Mouse (Mus musculus): ENCODE measurements around the gene Sncg. TPM values are rescaled to one million over a fixed set of nuclear protein-coding genes. Genes with fewer than 3 reads are reported as not detected.
"Not testable (repeated sequence)": the region's sequence is repeated elsewhere in the genome, so short reads cannot be mapped to it uniquely, and the experiment has no call there.

Gene Sncg
- total RNA-seq, 2 experiments from 2014 or later, result not detected

DNA sequence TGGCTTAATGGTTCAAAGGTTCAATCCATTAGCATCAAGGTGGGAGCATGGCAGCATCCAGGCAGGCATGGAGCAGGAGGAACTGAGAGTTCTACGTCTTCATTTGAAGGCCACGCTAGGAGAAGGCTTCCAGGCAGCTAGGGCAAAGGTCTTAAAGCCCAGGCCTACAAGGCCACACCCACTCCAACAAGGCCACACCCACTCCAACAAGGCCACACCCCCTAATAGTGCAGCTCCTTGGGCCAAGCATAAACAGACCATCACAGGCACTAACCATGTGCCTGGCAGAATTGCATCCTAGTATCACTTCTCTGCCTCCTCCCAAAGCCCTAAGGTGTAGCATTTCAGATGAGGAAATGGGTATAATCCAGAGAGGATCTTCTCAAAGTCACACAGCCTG is 2.8 kb downstream of the Sncg start:
- ATAC-seq (replicated peaks; ENCODE audit: poor library complexity, severe bottlenecking), result 0 out of 2 replicates have a peak, but pooled peaks have one; percentile 8

DNA sequence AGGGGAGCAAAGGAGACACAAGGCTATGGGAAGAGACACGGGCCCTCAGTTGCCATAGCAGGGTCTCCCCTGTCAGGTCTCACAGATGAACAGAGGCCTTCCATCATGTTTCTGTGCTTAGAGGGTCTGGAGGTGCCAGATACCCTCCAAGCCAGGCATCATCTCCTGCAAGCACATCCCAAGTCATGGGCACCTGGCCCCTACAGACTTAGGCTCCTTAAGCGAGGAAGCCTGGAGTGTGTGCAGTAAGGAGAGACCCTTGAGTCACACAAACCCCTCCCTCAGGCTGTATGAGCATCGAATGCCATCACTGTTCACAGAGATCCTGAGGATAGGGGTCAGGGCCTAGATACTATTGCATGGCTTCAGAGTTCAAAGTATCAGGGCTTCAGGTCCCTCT is 3.7 kb downstream of the Sncg start:
- ATAC-seq (replicated peaks; ENCODE audit: poor library complexity, severe bottlenecking), result no peak

DNA sequence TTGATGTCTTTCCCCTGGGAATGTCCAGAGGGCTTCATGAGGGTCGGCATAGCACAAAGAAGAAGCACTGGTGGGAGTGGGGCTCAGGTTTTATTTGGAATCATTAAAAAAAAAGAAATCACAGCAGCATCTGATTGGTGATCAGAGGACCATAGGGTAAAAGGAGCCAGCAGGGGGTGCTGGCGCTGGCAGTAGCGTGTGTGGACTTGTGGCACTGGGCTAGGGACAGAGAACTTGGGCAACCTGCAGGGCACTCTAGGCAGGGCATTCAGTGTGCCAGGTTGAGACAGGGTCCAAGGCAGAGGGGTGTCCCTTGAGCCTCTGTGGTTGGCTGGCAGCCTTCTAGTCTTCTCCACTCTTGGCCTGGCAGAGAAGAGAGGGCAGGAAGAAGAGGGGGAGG is 4.4 kb downstream of the Sncg start:
- no peak for ATAC-seq (replicated peaks; ENCODE audit: poor library complexity, severe bottlenecking)

DNA sequence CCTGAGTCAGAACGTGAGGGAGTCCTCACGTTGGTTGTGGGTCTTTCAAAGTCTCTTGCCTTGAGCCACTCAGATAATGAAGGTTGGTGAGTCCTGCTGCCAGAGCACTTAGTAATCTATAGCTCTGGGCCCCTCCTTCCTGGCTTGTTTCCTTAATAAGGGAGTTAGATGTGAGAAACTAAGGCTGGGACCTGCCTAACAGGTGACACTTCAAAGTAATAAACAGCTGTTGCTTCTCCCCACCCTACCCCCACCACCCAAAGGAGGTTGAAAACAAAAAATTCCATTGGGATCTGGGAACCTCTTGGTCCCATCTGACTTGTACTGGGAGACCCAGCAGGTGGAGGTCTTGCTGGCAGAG is 9.5 kb downstream of the Sncg start:
- no peak for ATAC-seq (replicated peaks; ENCODE audit: poor library complexity, severe bottlenecking)

DNA sequence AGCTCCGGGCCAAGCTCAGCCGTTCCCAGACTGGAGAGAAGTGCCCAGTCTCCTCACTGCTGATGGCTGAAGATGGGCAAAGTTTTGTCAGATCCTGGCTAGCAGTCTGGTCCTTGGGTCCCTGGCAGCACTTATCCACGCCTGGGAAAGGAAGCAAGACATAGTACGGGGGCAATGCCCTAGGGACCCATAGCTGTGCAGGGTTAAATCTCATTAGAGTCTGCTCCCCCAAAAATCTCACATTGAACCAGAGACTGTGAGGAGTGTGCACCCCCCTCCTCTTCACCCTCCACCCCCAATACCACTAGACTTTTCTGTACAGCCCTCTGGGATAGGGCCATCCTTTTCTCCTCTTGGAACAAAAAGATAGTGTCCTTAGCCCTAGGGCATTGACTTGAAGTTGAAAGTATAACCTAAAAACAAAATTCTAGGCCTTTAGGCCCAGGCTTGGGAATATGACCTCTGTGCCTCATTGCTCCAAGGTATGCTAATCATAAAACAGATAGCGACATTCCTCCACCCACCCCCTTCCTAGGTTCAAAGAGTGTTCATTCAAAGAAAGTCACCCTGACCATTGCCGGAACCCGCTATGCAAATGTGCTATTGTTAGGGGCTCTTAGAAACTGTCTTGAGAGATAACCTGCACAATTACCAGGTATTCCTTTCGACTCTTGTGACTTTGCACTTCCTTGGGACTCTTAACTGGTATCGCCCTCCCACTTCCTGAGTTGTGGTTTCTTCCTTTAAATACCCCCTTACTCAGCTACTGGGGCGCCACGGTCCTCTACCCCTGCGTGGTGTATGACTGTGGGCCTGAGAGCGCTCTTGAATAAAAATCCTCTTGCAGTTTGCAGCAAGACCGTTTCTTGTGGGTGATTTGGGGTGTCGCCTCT is 10.1 kb downstream of the Sncg start:
- not testable (repeated sequence) for ATAC-seq (replicated peaks; ENCODE audit: poor library complexity, severe bottlenecking)

DNA sequence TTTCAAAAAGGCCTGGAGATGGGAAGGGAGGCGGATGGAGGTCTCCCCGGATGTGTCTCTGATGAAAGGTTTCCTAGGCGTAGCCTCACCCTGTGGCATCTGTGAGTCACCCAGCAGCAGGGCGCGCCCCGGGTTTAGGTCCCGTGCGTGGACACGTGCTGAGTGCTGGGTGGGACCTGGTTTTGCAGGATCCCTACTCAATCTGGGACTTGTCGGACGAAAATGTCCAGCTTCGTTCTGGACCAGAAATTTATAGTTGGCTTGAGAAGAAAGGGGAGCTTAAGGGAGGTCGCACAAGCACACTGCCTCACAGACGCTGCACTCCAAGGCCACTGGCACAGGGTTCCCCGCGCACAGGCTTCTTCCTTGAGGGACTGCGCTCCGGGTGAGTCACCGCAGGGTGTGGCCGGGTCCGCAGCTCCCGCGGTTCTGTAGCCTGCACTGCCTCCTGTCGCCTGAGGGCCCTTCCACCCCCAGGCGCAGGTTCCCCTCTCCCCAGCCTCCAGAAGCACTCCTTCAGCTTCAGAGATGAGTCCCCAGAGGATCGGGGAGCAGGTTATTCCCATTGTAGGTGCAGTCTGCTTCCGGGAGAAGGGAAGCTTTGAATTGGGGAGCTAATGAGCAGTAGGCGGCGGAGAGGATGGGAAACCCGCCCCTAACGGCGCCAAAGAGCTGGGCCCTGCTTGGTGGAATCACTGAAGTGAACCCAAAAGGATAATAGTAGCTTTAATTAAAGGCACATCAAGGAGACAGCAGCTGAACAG is 10.9 kb downstream of the Sncg start:
- peak; percentile 91 for ATAC-seq (replicated peaks; ENCODE audit: poor library complexity, severe bottlenecking)

DNA sequence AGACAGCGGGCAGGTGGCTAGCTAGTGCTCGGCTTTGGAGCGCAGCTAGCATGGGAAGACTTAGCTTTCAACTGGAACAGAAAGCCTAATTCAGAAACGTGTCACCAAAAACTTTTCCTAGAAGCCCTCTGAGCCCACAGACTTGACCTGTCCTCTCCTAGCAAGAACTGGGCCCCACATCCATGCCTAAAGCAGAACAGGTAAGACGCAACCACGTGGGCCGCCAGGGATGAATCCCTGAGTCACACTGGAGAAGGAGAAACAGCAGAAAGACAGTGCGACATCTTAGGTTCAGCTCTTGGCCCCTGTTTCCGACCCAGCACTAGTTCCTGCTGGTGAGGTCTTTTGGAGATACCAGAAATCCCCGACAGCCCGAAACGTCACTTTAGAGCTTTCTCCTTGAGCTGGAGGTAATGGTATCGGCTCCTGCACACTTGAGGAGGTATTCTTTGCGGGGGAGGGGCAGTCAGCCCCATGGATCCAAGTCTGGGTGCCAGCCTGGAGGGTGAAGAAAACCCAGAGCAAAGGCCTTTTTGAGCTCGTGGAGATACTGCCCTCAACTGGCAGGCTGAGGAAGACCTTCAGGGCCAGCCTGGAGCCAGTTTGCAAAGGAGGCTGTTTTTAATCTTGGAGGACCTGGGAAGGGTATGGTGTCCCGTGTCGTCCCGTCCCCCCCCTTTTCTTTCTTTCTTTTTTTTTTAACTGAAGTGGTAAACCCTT is 11.7 kb downstream of the Sncg start:
- ATAC-seq (replicated peaks; ENCODE audit: poor library complexity, severe bottlenecking), result peak; percentile 55

DNA sequence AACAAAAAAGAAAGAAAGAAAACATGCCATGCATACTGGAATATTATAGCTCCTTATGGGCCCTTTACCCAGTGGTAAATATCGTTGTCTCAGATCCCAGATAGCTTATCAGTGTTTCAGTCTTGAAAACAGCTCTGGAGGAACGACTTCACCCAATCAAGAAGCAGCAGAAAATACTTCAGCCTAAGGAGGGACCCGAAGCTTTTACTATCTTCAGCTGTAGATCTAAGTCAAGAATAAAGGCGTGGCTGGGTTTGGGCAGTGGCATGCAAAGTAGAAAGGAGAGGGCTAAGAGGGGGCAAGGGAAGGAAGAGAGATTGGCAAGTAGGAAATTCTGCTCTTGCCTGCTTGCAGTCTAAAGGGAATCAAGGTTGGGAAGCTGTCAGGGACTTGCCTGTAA is 12.5 kb downstream of the Sncg start:
- no peak for ATAC-seq (replicated peaks; ENCODE audit: poor library complexity, severe bottlenecking)

DNA sequence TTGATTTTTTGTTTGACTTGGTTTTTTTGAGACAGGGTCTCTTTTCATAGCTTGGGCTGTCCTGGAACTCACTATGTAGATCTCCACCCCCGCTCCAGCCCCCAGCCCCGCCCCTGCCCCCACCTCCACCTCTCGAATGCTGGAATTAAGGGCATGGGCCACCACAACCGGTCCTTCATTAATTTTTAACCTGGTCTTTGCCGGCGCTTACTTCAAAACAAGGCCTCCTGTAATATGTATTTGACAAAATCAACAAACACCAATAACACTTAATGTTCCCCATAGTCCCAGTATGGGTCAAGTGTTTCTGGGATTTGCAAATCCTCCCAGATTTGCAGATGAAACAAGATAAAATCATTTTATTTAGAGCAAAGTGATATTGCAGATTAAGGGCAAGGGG is 14.3 kb downstream of the Sncg start:
- ATAC-seq (replicated peaks; ENCODE audit: poor library complexity, severe bottlenecking), result no peak

DNA sequence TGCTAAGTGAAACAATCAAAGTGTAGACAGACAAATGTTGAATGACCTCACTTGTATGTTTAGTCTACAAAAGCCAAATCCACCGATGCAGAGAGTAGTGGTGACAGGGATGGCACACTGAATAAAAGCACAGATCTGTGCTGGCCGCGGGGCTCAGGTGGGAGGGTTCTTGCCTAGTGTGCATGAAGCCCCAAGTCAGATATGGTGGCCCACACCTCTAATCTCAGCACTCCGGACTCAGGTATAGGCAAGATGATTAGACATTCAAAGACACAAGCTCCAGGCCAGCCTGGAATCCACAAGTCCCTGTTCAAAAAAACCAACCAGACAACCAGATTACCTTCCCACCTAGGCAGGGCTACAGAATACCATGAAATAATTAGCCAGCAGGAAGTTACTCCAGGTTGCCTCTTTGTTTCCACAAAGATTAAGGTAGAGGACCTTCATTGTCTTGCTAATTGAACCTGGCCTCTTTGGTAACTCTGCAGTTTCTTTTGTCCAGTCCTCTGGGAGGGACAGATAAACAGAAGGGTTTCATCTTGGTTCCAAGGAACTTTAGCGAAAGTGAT is 14.8 kb downstream of the Sncg start:
- ATAC-seq (replicated peaks; ENCODE audit: poor library complexity, severe bottlenecking), result no peak

DNA sequence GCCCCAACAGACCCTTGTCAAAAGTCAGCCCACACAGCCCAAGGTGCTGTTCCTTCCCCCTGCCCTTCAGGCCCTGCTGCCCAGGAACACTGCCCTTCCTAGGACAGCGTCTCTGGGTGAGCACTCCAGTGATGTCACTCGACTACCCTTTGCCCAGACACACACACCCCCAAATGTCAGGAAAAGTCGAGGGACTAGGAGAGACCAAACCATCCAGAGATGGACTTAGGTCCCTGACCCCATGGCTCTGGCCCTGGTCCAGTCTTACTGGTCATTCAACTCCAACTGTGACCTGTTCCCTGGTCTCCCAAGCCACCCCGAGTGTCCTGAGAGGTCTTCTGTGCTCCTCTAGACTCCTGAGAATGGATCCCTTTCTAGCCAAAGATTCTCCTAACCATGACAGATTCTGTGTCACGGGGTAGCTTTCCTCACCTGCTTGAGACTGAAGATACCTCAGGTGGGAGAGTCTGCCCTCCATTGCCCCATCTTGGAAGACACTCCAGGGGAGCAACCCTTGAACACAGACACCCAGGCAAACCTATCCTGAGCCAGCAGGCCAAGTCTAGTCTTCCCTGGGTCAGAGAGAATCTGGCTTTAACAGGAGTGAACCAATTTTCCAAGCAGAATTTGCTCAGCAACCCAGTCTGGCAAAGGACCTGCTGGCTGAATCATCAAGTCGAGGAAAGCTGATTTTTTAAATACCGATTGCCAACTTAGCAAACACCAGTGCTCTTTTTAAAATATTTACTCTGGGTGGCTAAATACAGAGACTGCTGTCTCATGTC is 16.7 kb downstream of the Sncg start:
- ATAC-seq (replicated peaks; ENCODE audit: poor library complexity, severe bottlenecking), result no peak

DNA sequence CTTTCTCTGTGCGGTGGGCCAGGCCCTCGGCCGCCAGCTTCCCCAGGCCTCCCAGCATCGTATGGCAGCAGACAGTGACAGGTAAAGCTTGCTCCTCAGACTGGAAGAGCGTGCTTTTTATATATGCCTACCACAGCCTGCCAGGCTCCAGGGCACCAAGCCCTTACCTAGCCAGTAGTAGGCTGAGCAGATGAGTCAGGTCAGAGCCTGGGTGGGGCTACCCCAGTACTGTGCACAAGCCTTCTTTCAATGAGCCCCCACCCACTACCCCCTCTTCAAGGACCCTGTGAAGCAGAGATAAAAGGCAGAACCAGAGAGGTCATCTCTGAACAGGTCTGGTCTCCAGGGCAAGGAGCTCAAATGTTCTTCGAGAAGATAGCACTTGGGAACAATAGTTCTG is 19.3 kb downstream of the Sncg start, which contains the start of gene Fam25c:
TSS of gene Fam25c (minus strand) at position 133 of the 400 bp plus-strand sequence.
- ATAC-seq (replicated peaks; ENCODE audit: poor library complexity, severe bottlenecking), result no peak

DNA sequence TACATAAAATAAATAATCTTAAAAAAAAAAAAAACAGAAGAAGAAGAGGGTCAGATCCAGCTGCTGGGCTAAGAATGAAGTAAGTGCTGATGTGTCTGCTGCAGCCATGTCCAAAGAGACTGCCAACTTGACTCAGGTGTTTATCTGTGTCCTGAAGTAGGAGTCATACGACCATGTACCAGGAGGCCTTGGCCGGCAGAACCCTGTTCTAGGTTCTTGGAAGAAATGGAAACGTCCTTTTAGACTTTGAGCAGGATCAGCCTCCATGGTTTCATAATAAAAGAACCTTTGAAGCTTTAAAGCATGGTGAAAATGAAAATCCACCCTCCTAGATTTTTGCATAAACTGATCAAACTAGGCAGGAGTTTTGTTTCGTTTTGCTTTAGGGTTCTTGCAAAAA is 20.1 kb downstream of the Sncg start:
- no peak for ATAC-seq (replicated peaks; ENCODE audit: poor library complexity, severe bottlenecking)

DNA sequence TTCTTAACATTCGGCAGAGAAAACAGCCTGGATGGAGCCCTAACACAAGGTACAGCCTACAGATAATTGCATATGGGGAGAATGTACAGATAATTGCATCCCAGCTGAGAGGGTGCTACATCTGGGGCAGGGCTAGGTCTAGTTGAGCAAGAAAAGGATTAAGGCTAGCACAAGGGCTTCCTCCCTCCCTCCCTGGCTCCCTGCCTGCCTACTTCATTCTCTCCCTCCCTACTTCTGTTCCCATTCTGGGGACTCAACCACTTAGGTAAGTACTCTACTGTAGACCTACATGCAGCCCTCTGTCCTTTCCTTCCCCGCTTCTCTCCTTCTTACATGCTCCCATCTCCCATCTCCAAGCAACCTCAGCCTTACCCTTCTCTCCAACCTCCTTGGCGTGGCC is 21.3 kb downstream of the Sncg start:
- ATAC-seq (replicated peaks; ENCODE audit: poor library complexity, severe bottlenecking), result no peak

DNA sequence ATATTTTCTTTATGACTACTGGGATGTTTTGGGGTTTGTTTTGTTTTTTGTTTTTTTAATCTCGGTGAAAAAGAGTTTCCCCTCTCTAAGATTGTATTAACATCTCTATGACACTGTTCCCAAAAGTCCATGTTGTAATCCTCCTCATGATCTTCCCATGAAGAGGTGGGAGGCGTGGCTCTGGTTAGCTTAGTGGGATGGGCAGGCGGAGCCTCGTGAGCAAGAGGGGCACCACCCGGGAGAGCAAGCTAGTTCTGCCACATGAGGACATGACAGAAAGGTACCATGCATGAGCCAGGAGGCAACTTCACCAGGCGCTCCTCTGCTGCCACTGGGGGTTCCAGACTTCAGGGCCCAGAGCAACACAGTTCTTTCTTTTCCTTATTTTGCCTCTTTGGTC is 22.1 kb downstream of the Sncg start:
- ATAC-seq (replicated peaks; ENCODE audit: poor library complexity, severe bottlenecking), result no peak

DNA sequence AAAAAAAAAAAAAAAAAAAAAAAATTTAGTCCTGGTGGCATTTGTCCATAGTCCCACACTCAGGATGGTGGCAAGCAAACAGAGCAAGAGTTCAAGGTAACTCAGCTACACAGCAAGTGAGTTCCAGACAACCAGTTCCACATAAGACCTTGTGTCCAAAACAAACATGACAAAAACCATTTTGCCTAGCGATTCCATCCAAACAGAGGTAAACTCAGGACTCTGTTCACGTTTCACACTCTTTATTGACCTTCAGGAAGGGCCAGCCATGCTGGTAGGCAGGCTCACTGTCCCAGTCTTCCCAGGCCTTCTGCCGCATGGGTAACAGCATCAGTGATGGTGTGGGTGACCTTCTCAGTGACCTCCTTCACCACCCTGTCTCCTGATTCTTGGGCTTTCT is 22.9 kb downstream of the Sncg start:
- no peak for ATAC-seq (replicated peaks; ENCODE audit: poor library complexity, severe bottlenecking)

DNA sequence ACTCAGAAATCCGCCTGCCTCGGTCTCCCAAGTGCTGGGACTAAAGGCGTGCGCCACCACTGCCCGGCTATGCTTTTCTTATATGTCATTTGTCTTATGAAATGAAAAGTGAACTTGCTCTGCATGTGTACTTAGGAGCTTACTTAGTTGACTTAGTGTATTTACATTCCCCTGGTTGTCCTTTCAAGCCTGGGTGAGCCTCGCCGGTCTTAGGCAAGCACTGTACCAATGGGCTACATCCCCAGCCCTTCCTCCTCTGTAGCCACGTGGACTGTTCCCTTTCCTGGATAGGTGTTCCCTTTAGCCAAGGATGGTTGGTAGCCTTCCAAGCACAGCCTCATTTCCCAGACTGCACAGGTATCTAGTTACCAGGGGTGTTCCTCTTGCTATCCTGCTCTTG is 25.6 kb downstream of the Sncg start:
- no peak for ATAC-seq (replicated peaks; ENCODE audit: poor library complexity, severe bottlenecking)

DNA sequence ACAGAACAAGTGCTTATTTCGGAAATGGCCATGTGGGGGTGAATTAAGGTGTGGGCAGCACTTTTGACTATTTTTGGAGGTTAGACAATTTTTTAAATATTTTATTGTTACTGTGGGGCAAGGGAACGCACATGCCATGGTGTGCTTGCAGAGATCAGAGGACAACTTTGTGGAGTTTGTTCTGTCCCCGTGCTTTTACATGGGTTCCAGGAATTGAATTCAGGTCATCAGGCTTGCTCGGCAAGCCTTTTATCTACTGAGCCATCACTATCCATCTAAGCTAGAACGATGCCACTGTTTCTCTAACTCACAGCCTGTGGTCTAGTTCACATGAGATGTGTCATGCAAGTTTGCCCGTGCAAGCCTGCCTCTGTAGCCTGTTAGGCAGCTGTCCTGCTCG is 26.3 kb downstream of the Sncg start:
- no peak for ATAC-seq (replicated peaks; ENCODE audit: poor library complexity, severe bottlenecking)

DNA sequence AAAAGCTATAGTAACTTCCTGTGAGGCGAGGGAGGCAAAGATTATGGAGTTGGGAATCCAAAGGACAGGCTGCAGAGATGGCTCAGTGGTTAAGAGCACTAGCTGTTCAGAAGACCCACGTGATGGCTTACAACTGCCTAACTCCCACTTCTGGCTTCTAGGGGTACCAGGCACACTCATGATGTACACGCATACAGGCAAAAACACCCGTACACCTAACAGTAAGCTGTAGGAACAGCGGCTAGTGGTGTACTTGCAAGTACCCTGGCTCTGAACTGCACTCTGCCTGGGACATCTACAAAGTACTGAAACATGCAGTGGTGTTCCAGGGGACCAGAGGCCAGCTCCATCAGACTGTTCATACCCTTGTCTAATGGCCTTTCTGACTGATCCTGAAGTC is 27.5 kb downstream of the Sncg start:
- no peak for ATAC-seq (replicated peaks; ENCODE audit: poor library complexity, severe bottlenecking)

All from granulocyte monocyte progenitor cell, adult 5-6 weeks (primary cell).